Mouse (Mus musculus): ENCODE data around the gene Rps27l. TPM values are rescaled to one million over a fixed set of nuclear protein-coding genes. Genes with fewer than 3 reads are reported as not detected.
A peak's percentile ranks its signal among the peaks of the same experiment; 100 is the strongest.

The Rps27l gene
- polyA plus RNA-seq, 1 experiment from 2014 or later, result 628 TPM

GRCm38 (mm10) chr9:66917892-66918255 is 28.0 kb upstream of the Rps27l start:
- 0 out of 2 replicates have a peak overlapping the region, but pooled peaks have one; percentile 60 for H3K4me3 ChIP-seq (ENCODE audit: low read depth, low read length)
- H3K36me3 ChIP-seq (ENCODE audit: control insufficient read depth, insufficient read depth, low read length), result no peaks in the 10 kb centered on the region
- no peaks in the 10 kb centered on the region for H3K27me3 ChIP-seq (ENCODE audit: control insufficient read depth, insufficient read depth, low read length)
- H3K9ac ChIP-seq (ENCODE audit: low read depth, low read length), result no peak overlapping the region
- H3K9me3 ChIP-seq (replicated peaks; ENCODE audit: control insufficient read depth, low read length), result no peaks in the 10 kb centered on the region
- H3K4me2 ChIP-seq, result peak overlapping the region; percentile 80
- ATAC-seq (replicated peaks; ENCODE audit: insufficient number of reproducible peaks, low FRiP score, low TSS enrichment), result no peak
- H3K27ac ChIP-seq (ENCODE audit: low read depth, low read length), result no peak overlapping the region
- WGBS (ENCODE audit: insufficient replicate concordance), result 73% methylated on average over 1 of the region's 1 CpGs
- H3K4me1 ChIP-seq (ENCODE audit: control insufficient read depth, insufficient read depth, low read length), result peaks cover 22% of the 10 kb centered on the region

GRCm38 (mm10) chr9:66918672-66919330 is 27.1 kb upstream of the Rps27l start:
- Histone ChIP-seq H3K27me3 (ENCODE audit: control insufficient read depth, insufficient read depth, low read length) (no peaks in the 10 kb centered on the region), H3K4me1 (ENCODE audit: control insufficient read depth, insufficient read depth, low read length) (peaks cover 22% of the 10 kb centered on the region), H3K27ac (ENCODE audit: low read depth, low read length) (peak overlapping the region; percentile 60), H3K4me3 (ENCODE audit: low read depth, low read length) (peak overlapping the region; percentile 60), H3K4me2 (peak overlapping the region; percentile 80), H3K9ac (ENCODE audit: low read depth, low read length) (peak overlapping the region; percentile 74), H3K36me3 (ENCODE audit: control insufficient read depth, insufficient read depth, low read length) (no peaks in the 10 kb centered on the region), H3K9me3 (replicated peaks; ENCODE audit: control insufficient read depth, low read length) (no peaks in the 10 kb centered on the region)
- ATAC-seq (replicated peaks; ENCODE audit: insufficient number of reproducible peaks, low FRiP score, low TSS enrichment), result no peak
- WGBS (ENCODE audit: insufficient replicate concordance), result 3% methylated on average over 27 of the region's 27 CpGs

GRCm38 (mm10) chr9:66919382-66919971 is 26.4 kb upstream of the Rps27l start, which contains the start of gene Rab8b:
Gene Rab8b, minus strand, starts transcription at chr9:66919687.
- Histone ChIP-seq H3K9me3 (replicated peaks; ENCODE audit: control insufficient read depth, low read length) (no peaks in the 10 kb centered on the region), H3K36me3 (ENCODE audit: control insufficient read depth, insufficient read depth, low read length) (no peaks in the 10 kb centered on the region), H3K27ac (ENCODE audit: low read depth, low read length) (peak within 1 kb of the TSS; percentile 60), H3K9ac (ENCODE audit: low read depth, low read length) (peak within 1 kb of the TSS; percentile 74), H3K4me2 (peak within 1 kb of the TSS; percentile 80), H3K4me1 (ENCODE audit: control insufficient read depth, insufficient read depth, low read length) (peaks cover 22% of the 10 kb centered on the region), H3K4me3 (ENCODE audit: low read depth, low read length) (peak within 1 kb of the TSS; percentile 60), H3K27me3 (ENCODE audit: control insufficient read depth, insufficient read depth, low read length) (no peaks in the 10 kb centered on the region)
- under 1% methylated on average over 42 of the region's 49 CpGs for WGBS (ENCODE audit: insufficient replicate concordance)
- ATAC-seq (replicated peaks; ENCODE audit: insufficient number of reproducible peaks, low FRiP score, low TSS enrichment), result peak; percentile 98

GRCm38 (mm10) chr9:66919981-66920380 is 25.9 kb upstream of the Rps27l start:
- ATAC-seq (replicated peaks; ENCODE audit: insufficient number of reproducible peaks, low FRiP score, low TSS enrichment), result no peak; the same call in 1 of the 2 replicates
- Histone ChIP-seq H3K4me2 (peak overlapping the region; percentile 80), H3K9me3 (replicated peaks; ENCODE audit: control insufficient read depth, low read length) (no peaks in the 10 kb centered on the region), H3K36me3 (ENCODE audit: control insufficient read depth, insufficient read depth, low read length) (no peaks in the 10 kb centered on the region), H3K9ac (ENCODE audit: low read depth, low read length) (peak overlapping the region; percentile 58), H3K27me3 (ENCODE audit: control insufficient read depth, insufficient read depth, low read length) (no peaks in the 10 kb centered on the region), H3K4me1 (ENCODE audit: control insufficient read depth, insufficient read depth, low read length) (peaks cover 19% of the 10 kb centered on the region), H3K4me3 (ENCODE audit: low read depth, low read length) (peak overlapping the region; percentile 60), H3K27ac (ENCODE audit: low read depth, low read length) (peak overlapping the region; percentile 12; the same call in 1 of the 2 replicates)
- 1% methylated on average over 14 of the region's 14 CpGs for WGBS (ENCODE audit: insufficient replicate concordance)

- Histone ChIP-seq H3K27me3 (ENCODE audit: control insufficient read depth, insufficient read depth, low read length) (no peaks in the 10 kb centered on the region), H3K9ac (ENCODE audit: low read depth, low read length) (no peak overlapping the region), H3K4me1 (ENCODE audit: control insufficient read depth, insufficient read depth, low read length) (peaks cover 14% of the 10 kb centered on the region), H3K4me3 (ENCODE audit: low read depth, low read length) (peak overlapping the region; percentile 60; the same call in 1 of the 2 replicates), H3K36me3 (ENCODE audit: control insufficient read depth, insufficient read depth, low read length) (no peaks in the 10 kb centered on the region), H3K9me3 (replicated peaks; ENCODE audit: control insufficient read depth, low read length) (no peaks in the 10 kb centered on the region), H3K4me2 (peak overlapping the region; percentile 80), H3K27ac (ENCODE audit: low read depth, low read length) (no peak overlapping the region)
- ATAC-seq (replicated peaks; ENCODE audit: insufficient number of reproducible peaks, low FRiP score, low TSS enrichment), result no peak
- WGBS (ENCODE audit: insufficient replicate concordance), result 5% methylated on average over 6 of the region's 6 CpGs
Measured at GRCm38 (mm10) chr9:66920488-66921279, 25.2 kb upstream of the Rps27l start.

- no peak for ATAC-seq (replicated peaks; ENCODE audit: insufficient number of reproducible peaks, low FRiP score, low TSS enrichment)
- Histone ChIP-seq H3K27me3 (ENCODE audit: control insufficient read depth, insufficient read depth, low read length) (no peaks in the 10 kb centered on the region), H3K4me3 (ENCODE audit: low read depth, low read length) (no peak overlapping the region), H3K36me3 (ENCODE audit: control insufficient read depth, insufficient read depth, low read length) (no peaks in the 10 kb centered on the region), H3K9ac (ENCODE audit: low read depth, low read length) (no peak overlapping the region), H3K27ac (ENCODE audit: low read depth, low read length) (no peak overlapping the region), H3K9me3 (replicated peaks; ENCODE audit: control insufficient read depth, low read length) (no peaks in the 10 kb centered on the region), H3K4me1 (ENCODE audit: control insufficient read depth, insufficient read depth, low read length) (peaks cover 3% of the 10 kb centered on the region; the same call in 1 of the 2 replicates), H3K4me2 (no peak overlapping the region)
- WGBS (ENCODE audit: insufficient replicate concordance), result 85% methylated on average over 1 of the region's 1 CpGs
Measured at GRCm38 (mm10) chr9:66922076-66922475, 23.8 kb upstream of the Rps27l start.

GRCm38 (mm10) chr9:66925853-66926252 is 20.0 kb upstream of the Rps27l start:
- no peaks in the 10 kb centered on the region for H3K36me3 ChIP-seq (ENCODE audit: control insufficient read depth, insufficient read depth, low read length)
- no peak overlapping the region for H3K27ac ChIP-seq (ENCODE audit: low read depth, low read length)
- WGBS (ENCODE audit: insufficient replicate concordance), result 73% methylated on average over 3 of the region's 3 CpGs
- no peak overlapping the region for H3K4me3 ChIP-seq (ENCODE audit: low read depth, low read length)
- no peak overlapping the region for H3K9ac ChIP-seq (ENCODE audit: low read depth, low read length)
- no peaks in the 10 kb centered on the region for H3K27me3 ChIP-seq (ENCODE audit: control insufficient read depth, insufficient read depth, low read length)
- no peak overlapping the region for H3K4me2 ChIP-seq
- no peaks in the 10 kb centered on the region for H3K9me3 ChIP-seq (replicated peaks; ENCODE audit: control insufficient read depth, low read length)
- no peak for ATAC-seq (replicated peaks; ENCODE audit: insufficient number of reproducible peaks, low FRiP score, low TSS enrichment)
- no peaks in the 10 kb centered on the region for H3K4me1 ChIP-seq (ENCODE audit: control insufficient read depth, insufficient read depth, low read length)

- no peaks in the 10 kb centered on the region for H3K4me1 ChIP-seq (ENCODE audit: control insufficient read depth, insufficient read depth, low read length)
- H3K27ac ChIP-seq (ENCODE audit: low read depth, low read length), result no peak overlapping the region
- 82% methylated on average over 8 of the region's 8 CpGs for WGBS (ENCODE audit: insufficient replicate concordance)
- no peaks in the 10 kb centered on the region for H3K36me3 ChIP-seq (ENCODE audit: control insufficient read depth, insufficient read depth, low read length)
- H3K27me3 ChIP-seq (ENCODE audit: control insufficient read depth, insufficient read depth, low read length), result no peaks in the 10 kb centered on the region
- no peak overlapping the region for H3K9ac ChIP-seq (ENCODE audit: low read depth, low read length)
- H3K4me3 ChIP-seq (ENCODE audit: low read depth, low read length), result no peak overlapping the region
- ATAC-seq (replicated peaks; ENCODE audit: insufficient number of reproducible peaks, low FRiP score, low TSS enrichment), result no peak
- H3K9me3 ChIP-seq (replicated peaks; ENCODE audit: control insufficient read depth, low read length), result no peaks in the 10 kb centered on the region
- no peak overlapping the region for H3K4me2 ChIP-seq
Measured at GRCm38 (mm10) chr9:66927696-66928402, 18.0 kb upstream of the Rps27l start.
